Mouse (Mus musculus) hindbrain, postnatal 0 days (tissue): ENCODE measurements at regions not wholly inside any gene's neighbourhood (a gene's known extent, or its start where the extent isn't known, plus 50 kb on each side); places are given as distances from the start of the nearest gene placed in this dataset.

Source experiments
- ATAC-seq: fragments of 200-750 bp; cut with Nextera tagmentation; 2 replicates; pipeline ENCODE4 v1.8.0; 2017; ENCODE audit warnings: mild to moderate bottlenecking, moderate TSS enrichment, moderate library complexity
- DNase-seq: peaks from one replicate; pipeline ENCODE4 v3.0.0-alpha.2; 2015; ENCODE audit warnings: low spot score
- H3K27ac ChIP-seq: fragments of 300-500 bp; sonication (generic); 2 replicates; pipeline ENCODE4 v1.5.1; 2014; ENCODE audit warnings: mild to moderate bottlenecking
- H3K27me3 ChIP-seq: fragments of 300-500 bp; sonication (generic); 2 replicates; pipeline ENCODE4 v1.6.1; 2014; ENCODE audit warnings: low read length, mixed read lengths; ENCODE audit not compliant: insufficient read depth
- H3K36me3 ChIP-seq: fragments of 300-500 bp; sonication (generic); 2 replicates; pipeline ENCODE4 v1.6.1; 2014; ENCODE audit warnings: low read length, mixed read lengths; ENCODE audit not compliant: insufficient read depth
- H3K4me1 ChIP-seq: fragments of 300-500 bp; sonication (generic); 2 replicates; pipeline ENCODE4 v1.6.1; 2014; ENCODE audit warnings: antibody characterized with exemption, low read length, mixed read lengths; ENCODE audit not compliant: insufficient read depth
- H3K4me2 ChIP-seq: fragments of 300-500 bp; sonication (generic); 2 replicates; pipeline ENCODE4 v1.6.1; 2014; ENCODE audit warnings: low read depth, mild to moderate bottlenecking, low read length, moderate library complexity, mixed read lengths
- H3K4me3 ChIP-seq: fragments of 300-500 bp; sonication (generic); 2 replicates; pipeline ENCODE4 v1.5.1; 2014; ENCODE audit warnings: low read length
- H3K9ac ChIP-seq: fragments of 300-500 bp; sonication (generic); replicated peaks from 2 replicates; pipeline ENCODE4 v1.6.1; 2014; ENCODE audit warnings: mild to moderate bottlenecking, low read length, moderate library complexity, mixed read lengths
- H3K9me3 ChIP-seq: fragments of 300-500 bp; sonication (generic); 2 replicates; pipeline ENCODE4 v1.6.1; 2016; ENCODE audit warnings: low read length, mixed read lengths
- CTCF ChIP-seq: IDR thresholded peaks from 2 replicates; pipeline ENCODE4 v1.5.1; 2016; ENCODE audit warnings: antibody characterized with exemption, control low read depth, low read depth
- WGBS: fragments of 180-500 bp; shearing (Covaris S2); extraction: QIAGEN DNeasy Blood & Tissue Kit; methylation state at CpG from one replicate; pipeline ENCODE4 v1.1.7; 2014; 5-methylcytosine and 5-hydroxymethylcytosine counted together

- H3K4me1 ChIP-seq = no peaks in the 10 kb centered on the region
- no peak overlapping the region for H3K9ac ChIP-seq
- no peaks in the 10 kb centered on the region for H3K27me3 ChIP-seq
- no peak for TF ChIP-seq CTCF
- peak; percentile 58; the same call in 1 of the 2 replicates for ATAC-seq
- no peaks in the 10 kb centered on the region for H3K36me3 ChIP-seq
- H3K4me2 ChIP-seq = no peak overlapping the region
- no peak for DNase-seq
- H3K9me3 ChIP-seq = no peaks in the 10 kb centered on the region
- H3K27ac ChIP-seq = no peak overlapping the region
- no peak overlapping the region for H3K4me3 ChIP-seq
- 73% methylated on average over 6 of the region's 6 CpGs for WGBS
These were observed 79.4 kb upstream of the Tmem45b start for GRCm38 (mm10) chr9:31543691-31544052.

DNA sequence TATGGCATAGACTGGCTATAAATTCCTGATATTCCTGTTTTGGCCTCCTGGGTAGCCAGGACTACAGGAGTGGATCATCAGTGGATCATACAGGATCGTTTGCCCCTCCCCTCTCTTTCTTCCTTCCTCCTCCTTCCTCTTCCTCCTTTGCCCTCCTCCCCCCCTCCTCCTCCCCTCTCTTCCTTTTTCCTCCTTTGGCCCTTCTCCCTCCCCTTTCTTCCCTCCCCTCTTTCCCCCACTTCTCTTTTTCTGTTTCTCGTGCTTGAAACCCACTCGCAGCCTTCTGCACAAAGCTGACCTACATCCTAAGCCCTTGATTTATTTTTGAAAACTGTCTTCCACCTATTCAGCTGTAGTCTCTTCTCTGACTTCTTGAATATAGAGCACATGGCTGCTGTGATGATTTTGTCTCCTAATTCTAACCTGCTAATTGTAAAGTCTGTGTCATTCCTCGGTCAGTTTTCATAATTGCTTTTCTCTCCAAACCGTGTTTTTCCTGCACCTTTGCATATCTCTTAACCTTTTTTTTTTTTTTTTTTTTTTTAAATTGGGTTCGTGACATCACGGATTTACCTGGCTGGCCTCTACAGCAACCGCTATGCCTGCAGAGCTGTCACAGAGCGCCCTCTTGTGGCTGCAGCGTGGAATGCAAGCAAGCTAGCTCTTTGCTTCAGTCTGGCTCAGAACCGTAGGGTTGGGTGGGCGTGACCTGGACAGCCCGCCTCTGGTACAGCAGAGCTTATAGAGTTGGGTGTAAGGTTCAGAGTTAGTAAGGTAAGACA is 78.8 kb upstream of the Tmem45b start:
- H3K27ac ChIP-seq = no peak overlapping the region
- H3K4me2 ChIP-seq = 0 out of 2 replicates have a peak overlapping the region, but pooled peaks have one; percentile 25
- peak; percentile 97 for TF ChIP-seq CTCF
- DNase-seq = peak; percentile 95
- no peak overlapping the region for H3K4me3 ChIP-seq
- H3K4me1 ChIP-seq = no peaks in the 10 kb centered on the region
- ATAC-seq = peak; percentile 94
- no peaks in the 10 kb centered on the region for H3K9me3 ChIP-seq
- WGBS = 11% methylated on average over 13 of the region's 13 CpGs
- H3K27me3 ChIP-seq = no peaks in the 10 kb centered on the region
- no peak overlapping the region for H3K9ac ChIP-seq
- H3K36me3 ChIP-seq = no peaks in the 10 kb centered on the region

DNA sequence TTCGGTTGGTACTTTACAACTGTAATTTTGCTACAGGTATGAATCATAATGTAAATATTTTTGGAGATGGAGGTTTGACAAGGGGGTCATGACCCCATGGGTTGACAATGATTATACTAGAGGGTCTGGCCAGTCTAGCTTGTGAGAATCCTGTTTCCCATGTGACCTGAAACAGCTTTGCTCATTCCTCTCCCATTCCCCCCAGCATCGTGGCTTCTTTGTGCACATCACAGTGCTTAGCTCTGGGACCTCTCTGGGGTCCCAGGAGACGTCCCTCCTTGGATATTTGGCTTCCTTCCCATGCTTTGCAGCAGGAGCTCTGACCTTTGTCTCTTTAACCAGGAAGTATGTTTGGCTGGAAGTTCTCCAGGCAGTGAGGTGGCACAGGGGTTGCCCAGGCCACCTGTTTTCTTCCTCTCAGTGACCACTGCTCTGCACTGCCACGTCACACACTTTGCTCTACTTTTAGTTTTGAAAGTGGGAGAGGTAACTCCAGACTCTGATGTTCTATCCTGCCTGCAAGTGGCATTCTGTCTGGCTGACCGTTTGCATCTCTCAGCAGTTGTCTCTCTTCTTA is 77.4 kb upstream of the Tmem45b start:
- no peaks in the 10 kb centered on the region for H3K4me1 ChIP-seq
- no peak overlapping the region for H3K9ac ChIP-seq
- ATAC-seq (no peak), DNase-seq (no peak)
- H3K4me3 ChIP-seq = no peak overlapping the region
- no peaks in the 10 kb centered on the region for H3K27me3 ChIP-seq
- no peaks in the 10 kb centered on the region for H3K36me3 ChIP-seq
- 57% methylated on average over 5 of the region's 5 CpGs for WGBS
- no peak overlapping the region for H3K4me2 ChIP-seq
- H3K27ac ChIP-seq = no peak overlapping the region
- no peaks in the 10 kb centered on the region for H3K9me3 ChIP-seq
- no peak for TF ChIP-seq CTCF

DNA sequence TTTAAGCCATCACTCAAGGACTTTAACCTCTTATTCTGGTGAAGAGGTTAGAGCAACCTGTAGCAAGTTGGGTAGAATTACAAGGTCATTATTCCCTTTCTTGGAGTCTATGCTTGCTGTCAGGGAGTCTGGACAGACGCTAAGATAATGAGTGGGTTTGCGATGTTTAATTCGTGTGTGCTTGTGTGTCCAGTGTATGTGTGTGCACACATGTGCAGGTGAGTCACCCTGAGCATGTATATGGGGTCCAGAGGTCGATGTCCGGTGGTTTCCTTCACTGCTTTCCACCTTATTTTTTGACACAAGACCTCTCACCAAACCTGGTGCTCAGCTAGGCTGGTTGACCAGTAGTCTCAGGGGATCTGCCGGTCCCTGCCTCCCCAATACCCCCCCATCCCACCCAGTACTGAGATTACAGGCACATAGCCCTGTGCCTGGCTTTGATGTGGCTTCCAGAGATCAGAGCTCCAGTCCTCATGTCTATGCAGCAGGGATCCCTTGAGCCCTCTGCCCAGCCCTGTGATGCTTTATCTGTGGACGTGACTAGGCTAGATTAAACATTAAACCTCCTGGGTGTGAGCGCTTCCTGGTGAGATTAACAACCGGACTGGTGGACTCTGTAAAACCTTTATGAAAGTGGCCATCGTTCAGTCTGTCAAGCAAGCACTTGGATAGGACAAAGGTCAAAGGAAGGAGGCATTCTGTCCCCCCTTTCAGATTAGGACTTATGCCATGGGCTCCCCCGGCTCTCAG is 74.4 kb upstream of the Tmem45b start:
- Histone ChIP-seq H3K9me3 (no peaks in the 10 kb centered on the region), H3K4me2 (no peak overlapping the region), H3K27ac (no peak overlapping the region), H3K4me3 (no peak overlapping the region), H3K9ac (no peak overlapping the region), H3K27me3 (no peaks in the 10 kb centered on the region), H3K4me1 (no peaks in the 10 kb centered on the region), H3K36me3 (no peaks in the 10 kb centered on the region)
- TF ChIP-seq CTCF = no peak
- ATAC-seq (no peak), DNase-seq (no peak)
- WGBS = 85% methylated on average over 11 of the region's 11 CpGs

- ATAC-seq = no peak
- Histone ChIP-seq H3K27me3 (no peaks in the 10 kb centered on the region), H3K4me1 (no peaks in the 10 kb centered on the region), H3K27ac (no peak overlapping the region), H3K36me3 (no peaks in the 10 kb centered on the region), H3K9me3 (no peaks in the 10 kb centered on the region), H3K4me3 (no peak overlapping the region), H3K4me2 (no peak overlapping the region), H3K9ac (no peak overlapping the region)
- TF ChIP-seq CTCF = no peak
- WGBS = 72% methylated on average over 6 of the region's 6 CpGs
- no peak for DNase-seq
These were observed 64.8 kb upstream of the Tmem45b start for GRCm38 (mm10) chr9:31529021-31529420.

GRCm38 (mm10) chr9:31527216-31527615 is 63.0 kb upstream of the Tmem45b start:
- H3K9ac ChIP-seq = no peak overlapping the region
- no peak overlapping the region for H3K4me3 ChIP-seq
- no peaks in the 10 kb centered on the region for H3K27me3 ChIP-seq
- no peak for TF ChIP-seq CTCF
- H3K27ac ChIP-seq = no peak overlapping the region
- DNase-seq = no peak
- no peak for ATAC-seq
- H3K36me3 ChIP-seq = no peaks in the 10 kb centered on the region
- WGBS = 81% methylated on average over 2 of the region's 2 CpGs
- H3K4me2 ChIP-seq = no peak overlapping the region
- no peaks in the 10 kb centered on the region for H3K4me1 ChIP-seq
- no peaks in the 10 kb centered on the region for H3K9me3 ChIP-seq
